Mouse (Mus musculus): ENCODE measurements around the gene Trim29.
A peak's percentile ranks its signal among the peaks of the same experiment; 100 is the strongest.

Trim29 gene

GRCm38 (mm10) chr9:43313805-43314204 lies 3.2 kb downstream of the Trim29 start:
- DNase-seq (ENCODE audit: low spot score in 2 of 2): no peak

DNA sequence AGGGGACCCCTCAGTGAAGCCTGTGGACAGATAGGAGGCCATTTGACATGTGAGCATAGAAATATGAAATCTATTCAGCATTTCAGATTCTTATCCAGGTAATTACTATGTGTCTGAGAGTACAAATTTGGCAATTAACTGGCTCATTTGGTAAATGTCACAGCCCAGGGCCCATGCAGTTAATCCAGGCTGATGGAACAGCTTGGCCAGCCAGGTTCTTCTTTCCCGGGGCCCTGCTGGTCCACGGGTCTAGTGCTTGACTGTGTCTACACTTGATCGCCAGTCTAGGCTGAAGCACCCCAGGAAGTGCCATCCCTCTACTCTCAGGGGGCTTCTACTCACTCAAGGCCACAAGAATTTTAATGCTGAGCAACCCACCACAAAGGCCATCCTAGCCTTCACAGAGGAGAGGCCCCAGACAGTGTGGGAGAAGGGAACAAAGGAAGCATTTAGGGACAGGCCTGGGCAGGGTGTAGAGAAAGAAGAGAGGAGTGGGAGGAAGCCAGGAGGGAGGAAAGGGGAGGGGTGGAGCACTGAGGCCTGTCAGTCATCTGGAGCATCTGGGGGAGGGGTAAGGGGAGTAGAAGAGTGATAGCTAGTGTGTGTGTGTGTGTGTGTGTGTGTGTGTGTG lies 4.8 kb downstream of the Trim29 start:
- no peak for DNase-seq (ENCODE audit: low spot score in 2 of 2)

DNA sequence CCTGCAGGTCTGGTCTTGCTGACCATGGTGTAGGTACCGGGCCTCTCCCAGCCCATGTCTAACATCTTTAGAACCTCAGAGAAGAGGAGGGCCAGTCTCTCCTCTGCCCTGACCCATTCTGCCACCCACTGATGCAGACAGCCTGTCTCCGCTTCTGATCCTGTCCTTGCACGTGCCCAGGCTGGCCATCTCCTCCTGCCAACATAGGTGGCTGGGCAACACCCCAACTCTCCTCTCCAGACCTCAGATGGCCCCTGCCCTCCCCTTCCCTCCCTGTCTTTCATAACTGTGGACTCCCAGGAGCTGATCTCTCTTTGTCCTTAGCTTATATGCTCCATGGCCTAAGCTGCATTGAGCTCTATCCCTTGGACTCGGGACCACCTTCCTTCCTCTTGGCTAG lies 5.8 kb downstream of the Trim29 start:
- DNase-seq (ENCODE audit: low spot score in 2 of 2): no peak

DNA sequence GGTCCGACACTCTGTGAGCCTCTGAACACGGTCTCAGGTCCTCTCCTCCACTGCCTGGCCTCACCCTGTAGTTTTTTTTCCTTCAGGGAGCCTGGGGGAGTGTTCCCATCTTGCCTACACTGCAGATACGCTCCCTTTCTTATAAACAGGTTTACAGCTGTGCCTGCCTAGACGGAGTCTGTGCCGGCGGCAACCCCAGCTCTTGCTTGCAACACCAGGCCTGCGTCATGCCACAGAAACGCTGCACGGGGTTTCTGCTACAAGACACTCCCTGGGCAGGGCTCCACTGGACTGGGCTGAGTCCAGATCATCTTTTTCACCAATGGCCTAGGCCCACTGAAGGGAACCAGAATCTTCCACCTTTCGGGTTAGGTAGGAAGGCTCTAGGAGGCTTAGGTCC lies 8.0 kb downstream of the Trim29 start:
- no peak for DNase-seq (ENCODE audit: low spot score in 2 of 2)

- no peak for DNase-seq (ENCODE audit: low spot score in 2 of 2)
Observed at GRCm38 (mm10) chr9:43321951-43322350, 11.3 kb downstream of the Trim29 start.

DNA sequence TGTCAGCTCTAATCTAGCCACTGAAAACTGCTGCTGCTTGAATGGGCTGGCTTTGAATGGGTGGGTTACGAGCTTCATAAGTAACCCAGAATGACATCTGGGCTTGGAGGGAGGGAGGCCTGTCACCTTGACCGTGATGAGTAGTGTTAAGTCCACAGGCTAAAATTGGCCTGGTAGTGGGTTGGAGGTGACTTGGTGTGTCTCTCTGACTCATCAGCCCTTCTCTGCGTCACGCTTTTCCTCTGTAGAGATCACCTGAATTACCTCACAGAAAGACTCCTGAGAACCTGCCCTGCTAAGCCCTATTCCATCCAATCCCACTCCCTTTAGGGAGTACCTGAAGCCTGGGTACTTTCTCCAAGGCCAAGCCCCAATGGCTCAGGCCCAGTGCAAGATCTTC lies 12.0 kb downstream of the Trim29 start:
- DNase-seq (ENCODE audit: low spot score in 2 of 2): no peak

GRCm38 (mm10) chr9:43325486-43325885 lies 14.8 kb downstream of the Trim29 start:
- no peak for DNase-seq (ENCODE audit: low spot score in 2 of 2)

- DNase-seq (ENCODE audit: low spot score in 2 of 2): no peak
Observed at GRCm38 (mm10) chr9:43326015-43326631, 15.5 kb downstream of the Trim29 start.

- no peak for DNase-seq (ENCODE audit: low spot score in 2 of 2)
Observed at GRCm38 (mm10) chr9:43327182-43328129, 16.8 kb downstream of the Trim29 start.

DNA sequence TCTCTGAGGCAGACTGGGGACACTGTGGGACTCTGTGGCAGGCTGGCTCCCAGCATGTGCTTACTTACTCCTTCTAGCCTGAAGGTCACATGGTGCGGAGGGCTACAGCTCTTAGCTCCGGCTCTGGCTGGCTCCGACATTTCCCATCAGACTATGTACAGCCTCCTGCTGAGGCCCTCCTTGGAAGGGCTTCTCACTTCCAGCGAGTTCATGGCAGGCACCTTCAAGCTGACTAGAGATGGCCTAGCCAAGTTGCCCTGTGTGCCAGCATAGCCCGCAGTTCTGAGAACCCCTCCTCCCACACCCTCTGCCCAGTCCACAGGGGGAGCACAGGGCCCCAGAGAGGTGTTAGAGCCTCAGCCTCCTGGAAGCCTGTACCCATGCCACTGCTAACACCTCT lies 19.8 kb downstream of the Trim29 start:
- DNase-seq (ENCODE audit: low spot score in 2 of 2): no peak

DNA sequence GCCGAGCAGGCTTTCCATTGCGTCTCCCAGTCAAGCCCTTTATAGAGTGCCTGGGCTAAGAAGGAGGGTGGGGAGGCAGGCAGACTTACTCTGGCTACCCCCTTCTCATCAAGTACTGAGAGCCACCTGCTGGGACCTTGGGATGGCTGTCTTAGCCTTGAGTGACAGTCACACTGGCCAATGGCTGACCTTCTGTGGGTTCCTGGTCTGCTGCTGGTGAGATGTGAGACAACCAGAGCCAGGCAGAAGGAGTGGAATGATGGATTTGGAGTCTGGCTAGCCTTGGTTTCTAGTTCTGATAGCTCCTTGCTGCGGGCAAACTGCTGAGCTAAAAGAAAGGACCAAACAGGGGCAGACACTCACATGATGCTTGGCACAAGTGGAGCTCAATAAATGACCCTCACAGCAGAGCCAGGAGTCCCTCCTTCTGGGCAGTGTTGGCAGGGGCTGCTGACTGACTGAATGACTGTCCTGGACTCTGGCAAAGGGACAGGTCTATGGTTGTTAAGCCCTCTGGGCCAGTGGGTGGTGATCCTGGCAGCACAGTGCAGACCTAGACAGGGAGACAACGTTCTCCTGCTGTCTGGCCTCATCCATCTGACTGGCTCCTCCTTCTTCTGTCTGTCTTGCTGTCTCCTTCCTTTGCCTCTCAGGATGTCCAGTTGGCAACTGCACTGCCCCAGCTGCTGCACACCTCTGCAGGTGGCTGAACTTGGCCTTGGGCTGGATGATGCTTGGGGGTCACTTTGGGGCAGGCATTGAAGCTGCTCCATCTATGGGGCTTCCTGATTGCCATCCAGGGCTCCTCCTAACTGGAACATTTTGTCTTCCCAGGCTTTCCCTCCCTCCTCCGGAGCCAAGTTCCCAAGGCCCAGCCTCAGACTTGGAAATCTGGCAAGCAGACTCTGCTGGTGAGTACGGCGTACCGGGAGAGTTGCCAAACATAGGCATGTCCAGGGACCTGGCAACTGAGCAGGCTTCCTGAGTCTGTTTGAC lies 21.1 kb downstream of the Trim29 start:
- DNase-seq (ENCODE audit: low spot score in 2 of 2): no peak

DNA sequence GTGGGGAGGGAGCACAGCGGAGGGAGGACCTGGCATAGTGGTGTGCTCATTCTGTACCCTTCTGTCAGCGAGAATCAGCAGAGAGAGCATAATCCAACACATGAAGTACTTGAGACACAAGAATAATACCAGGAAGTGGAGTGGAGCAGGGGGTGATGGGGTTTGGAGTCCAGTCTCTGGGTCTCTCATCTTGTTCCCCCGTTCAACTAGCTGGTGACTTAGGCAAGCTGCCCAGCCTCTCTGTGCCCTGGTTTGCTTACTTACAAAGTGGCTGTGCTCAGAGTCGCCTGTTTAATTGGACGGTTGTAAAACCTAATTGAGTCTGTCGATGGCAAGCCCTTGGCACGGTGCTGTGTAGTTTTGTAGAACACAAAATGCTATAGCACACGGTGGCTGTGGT lies 23.8 kb downstream of the Trim29 start:
- no peak for DNase-seq (ENCODE audit: low spot score in 2 of 2)

- no peak for DNase-seq (ENCODE audit: low spot score in 2 of 2)
Observed at GRCm38 (mm10) chr9:43337636-43338035, 27.0 kb downstream of the Trim29 start.

DNA sequence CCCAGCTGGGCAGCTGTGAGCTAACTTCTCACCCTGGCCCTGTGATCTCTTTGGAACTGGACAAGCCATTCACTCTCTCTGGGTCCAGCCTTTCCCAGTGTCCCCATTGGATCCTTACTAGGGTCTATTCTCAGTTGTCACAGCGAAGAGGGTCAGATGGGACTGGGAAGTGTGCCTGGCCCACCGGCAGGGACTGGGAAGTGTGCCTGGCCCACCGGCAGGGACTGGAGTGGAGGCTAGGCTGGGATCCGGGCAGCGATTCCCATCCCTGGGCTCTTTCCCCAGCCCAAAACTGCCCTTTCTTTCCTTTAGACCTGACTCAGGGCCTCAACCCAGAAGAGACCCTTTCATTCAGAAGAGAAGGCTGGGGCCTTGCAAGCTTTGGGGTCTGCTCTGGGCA lies 27.4 kb downstream of the Trim29 start:
- DNase-seq (ENCODE audit: low spot score in 2 of 2): no peak

DNA sequence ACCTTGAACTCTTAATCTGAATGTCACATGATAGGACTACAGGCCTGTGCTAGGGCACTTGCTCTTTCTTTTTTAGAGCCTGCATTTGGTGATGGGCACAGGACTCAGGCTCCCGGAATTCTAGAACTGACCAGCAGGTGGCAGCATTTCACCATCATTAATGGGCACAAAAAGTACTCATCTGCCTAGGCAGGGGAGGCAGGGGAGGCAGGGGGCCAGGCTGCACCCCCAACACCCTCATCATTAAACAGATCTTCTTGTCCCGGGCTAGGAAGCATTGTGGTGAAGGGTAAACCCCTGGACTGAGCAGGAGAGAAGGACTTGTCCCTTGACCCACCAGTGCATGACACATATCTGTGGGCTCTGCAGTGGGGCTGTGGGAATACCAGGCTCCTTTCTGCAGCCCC lies 29.0 kb downstream of the Trim29 start:
- peak in 1 of 2 experiments; percentile 11 for DNase-seq (ENCODE audit: low spot score in 2 of 2)

- DNase-seq (ENCODE audit: low spot score in 2 of 2): no peak
Observed at GRCm38 (mm10) chr9:43350089-43350488, 39.4 kb downstream of the Trim29 start.

DNA sequence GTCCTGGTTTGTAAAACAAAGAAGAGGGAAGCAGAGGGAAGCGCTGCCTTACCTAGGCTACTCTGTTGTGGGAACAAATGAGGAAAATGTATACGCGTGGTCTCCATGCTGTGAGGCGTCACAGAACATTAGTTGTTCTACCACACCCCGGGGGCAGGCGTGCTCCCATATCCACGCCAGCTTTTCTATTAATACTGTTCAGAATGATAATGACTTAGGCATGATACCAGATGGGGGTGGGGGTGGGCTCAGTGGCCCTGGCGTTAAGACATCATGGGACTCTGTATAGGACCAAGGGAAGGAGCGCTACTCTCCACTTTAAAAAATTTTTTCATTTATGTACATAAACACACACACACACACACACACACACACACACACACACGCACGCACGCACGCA lies 40.4 kb downstream of the Trim29 start:
- no peak for DNase-seq (ENCODE audit: low spot score in 2 of 2)

DNA sequence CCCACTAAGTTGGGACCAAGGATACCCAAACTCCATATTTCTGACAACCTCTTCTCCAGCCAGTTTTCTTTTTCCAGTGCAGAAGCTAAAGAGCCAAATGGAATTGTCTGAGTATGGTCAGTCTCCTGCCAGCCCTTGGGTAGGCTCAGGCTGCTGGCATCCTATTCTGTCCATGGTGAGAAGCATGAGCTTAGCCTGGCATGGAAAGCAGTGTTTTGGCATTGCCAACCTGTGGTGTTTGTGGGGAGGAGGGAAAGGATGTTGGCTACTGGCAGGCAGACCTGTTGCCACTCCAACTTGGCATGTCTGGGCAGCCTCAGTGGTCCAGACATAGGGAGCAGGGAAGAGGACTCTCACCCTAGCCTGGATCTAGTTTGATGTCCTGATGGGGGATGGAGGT lies 46.4 kb downstream of the Trim29 start:
- no peak for DNase-seq (ENCODE audit: low spot score in 2 of 2)

DNA sequence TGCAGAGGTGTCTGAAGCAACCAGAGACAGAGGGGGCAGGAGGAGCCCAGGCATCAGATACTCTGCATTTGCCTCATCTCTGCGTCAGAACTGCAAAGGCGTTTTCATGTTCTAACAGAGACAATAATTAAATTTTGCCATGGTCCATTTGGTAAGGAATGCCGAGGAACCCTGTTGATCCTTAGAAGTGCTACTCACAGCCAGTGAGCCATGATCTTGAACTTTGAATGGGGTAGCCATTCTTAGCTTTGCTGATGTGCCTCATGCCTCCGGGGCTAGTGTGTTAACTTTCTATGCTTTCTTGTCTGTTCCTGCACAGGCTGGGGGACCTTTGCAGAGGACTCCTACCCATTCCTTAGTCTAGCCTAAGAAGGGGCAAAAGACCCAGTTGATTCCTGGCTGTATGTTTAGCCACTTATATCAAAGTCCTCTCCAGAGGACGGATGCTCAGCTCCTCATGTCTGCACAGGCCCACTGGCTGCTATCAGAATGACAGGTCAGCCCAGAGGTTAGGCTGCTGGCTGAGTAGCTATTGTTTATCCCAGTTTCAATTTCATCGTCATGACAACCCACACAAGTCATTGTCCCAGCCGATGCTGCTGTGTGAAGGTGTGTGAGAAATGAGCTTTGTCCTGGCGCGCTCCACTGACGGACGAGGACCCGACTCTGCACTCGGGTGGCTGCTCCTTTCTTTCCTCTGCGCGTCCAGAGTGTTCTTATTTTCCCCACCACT lies 48.1 kb downstream of the Trim29 start:
- DNase-seq (ENCODE audit: low spot score in 2 of 2): no peak

GRCm38 (mm10) chr9:43368781-43369180 lies 58.1 kb downstream of the Trim29 start:
- DNase-seq (ENCODE audit: low spot score in 2 of 2): no peak

GRCm38 (mm10) chr9:43383871-43384270 lies 73.2 kb downstream of the Trim29 start:
- DNase-seq (ENCODE audit: low spot score in 2 of 2): no peak

Data from spleen, postnatal 36 days (tissue).